Mouse (Mus musculus) intestine, postnatal 0 days (tissue): Measurements from ENCODE around the gene Il27. TPM values are rescaled to one million over a fixed set of nuclear protein-coding genes. Genes with fewer than 3 reads are reported as not detected.
"Not testable (repeated sequence)": the region's sequence is repeated elsewhere in the genome, so short reads cannot be mapped to it uniquely, and the experiment has no call there.

Experiments used
- ATAC-seq: fragments of 200-750 bp; cut with Nextera tagmentation; 2 replicates; pipeline ENCODE4 v1.8.0; 2017; ENCODE audit warnings: mild to moderate bottlenecking, moderate TSS enrichment, moderate library complexity
- H3K27ac ChIP-seq: fragments of 300-500 bp; sonication (generic); 2 replicates; pipeline ENCODE4 v1.5.1; 2014; ENCODE audit warnings: mild to moderate bottlenecking, low read depth, low read length, moderate library complexity
- H3K27me3 ChIP-seq: fragments of 300-500 bp; sonication (generic); replicated peaks from 2 replicates; pipeline ENCODE4 v1.6.1; 2014; ENCODE audit warnings: low read length, mixed read lengths; ENCODE audit not compliant: control insufficient read depth, insufficient read depth
- H3K36me3 ChIP-seq: fragments of 300-500 bp; sonication (generic); 2 replicates; pipeline ENCODE4 v1.6.1; 2014; ENCODE audit warnings: mild to moderate bottlenecking, moderate library complexity; ENCODE audit not compliant: control insufficient read depth, insufficient read depth
- H3K4me1 ChIP-seq: fragments of 300-500 bp; sonication (generic); replicated peaks from 2 replicates; pipeline ENCODE4 v1.6.1; 2014; ENCODE audit warnings: antibody characterized with exemption, low read length, mixed read lengths; ENCODE audit not compliant: control insufficient read depth, insufficient read depth
- H3K4me2 ChIP-seq: fragments of 300-500 bp; sonication (generic); replicated peaks from 2 replicates; pipeline ENCODE4 v1.6.1; 2014; ENCODE audit warnings: low read depth, mild to moderate bottlenecking, moderate library complexity
- H3K4me3 ChIP-seq: fragments of 300-500 bp; sonication (generic); 2 replicates; pipeline ENCODE4 v1.5.1; 2014; ENCODE audit warnings: low read depth, low read length
- H3K9ac ChIP-seq: fragments of 300-500 bp; sonication (generic); 2 replicates; pipeline ENCODE4 v1.6.1; 2014; ENCODE audit warnings: mild to moderate bottlenecking, low read depth, low read length
- H3K9me3 ChIP-seq: fragments of 300-500 bp; sonication (generic); 2 replicates; pipeline ENCODE4 v1.6.1; 2016; ENCODE audit warnings: mixed run types; ENCODE audit not compliant: control insufficient read depth
- CTCF ChIP-seq: sonication (generic); IDR thresholded peaks from 2 replicates; pipeline ENCODE4 v1.5.1; 2016; ENCODE audit warnings: low read depth, mild to moderate bottlenecking, control low read depth, antibody characterized with exemption, moderate library complexity
- WGBS: fragments of 180-500 bp; shearing (Covaris S2); extraction: QIAGEN DNeasy Blood & Tissue Kit; methylation state at CpG from one replicate; pipeline ENCODE4 v1.1.7; 2014; 5-methylcytosine and 5-hydroxymethylcytosine counted together
- polyA plus RNA-seq: library from polyadenylated mRNA; unstranded; fragments of >200 nt; fragmentation: Nextera tagmentation; extraction: Ambion mirVana; gene quantifications from 2 replicates; pipeline ENCODE4 v1.2.1, GENCODE M21; 2015

Il27 gene
- polyA plus RNA-seq, result 0.14 TPM in 1 of 2 replicates, not detected in the other

GRCm38 (mm10) chr7:126594862-126595561 is at the start of gene Il27:
Gene Il27, minus strand, starts transcription at chr7:126594941.
- H3K4me1 ChIP-seq, result no peaks in the 10 kb centered on the region
- no peak within 1 kb of the TSS for H3K4me3 ChIP-seq
- no peaks in the 10 kb centered on the region for H3K36me3 ChIP-seq
- 78% methylated on average over 11 of the region's 11 CpGs for WGBS
- no peaks in the 10 kb centered on the region for H3K27me3 ChIP-seq
- H3K9ac ChIP-seq, result no peak within 1 kb of the TSS
- no peak for TF ChIP-seq CTCF
- no peak for ATAC-seq
- H3K4me2 ChIP-seq, result no peak within 1 kb of the TSS
- H3K27ac ChIP-seq, result no peak within 1 kb of the TSS
- H3K9me3 ChIP-seq, result no peaks in the 10 kb centered on the region

- no peak for TF ChIP-seq CTCF
- 55% methylated on average over 3 of the region's 3 CpGs for WGBS
- no peaks in the 10 kb centered on the region for H3K36me3 ChIP-seq
Observed at GRCm38 (mm10) chr7:126644345-126644744, 49.6 kb upstream of the Il27 start.

GRCm38 (mm10) chr7:126643244-126643617 is 48.5 kb upstream of the Il27 start:
- WGBS, result 55% methylated on average over 2 of the region's 3 CpGs
- peak; percentile 46 for ATAC-seq
- H3K4me3 ChIP-seq, H3K27ac ChIP-seq, H3K9me3 ChIP-seq, H3K27me3 ChIP-seq, H3K9ac ChIP-seq, H3K4me1 ChIP-seq, H3K36me3 ChIP-seq, H3K4me2 ChIP-seq: not testable (repeated sequence)
- TF ChIP-seq CTCF, result peak; percentile 84

More at GRCm38 (mm10) chr7:126644345-126644744, 49.6 kb upstream of the Il27 start:
- no peaks in the 10 kb centered on the region for H3K4me1 ChIP-seq
- H3K27ac ChIP-seq, result no peak overlapping the region
- ATAC-seq, result no peak
- no peak overlapping the region for H3K9ac ChIP-seq
- no peak overlapping the region for H3K4me2 ChIP-seq
- no peaks in the 10 kb centered on the region for H3K27me3 ChIP-seq
- no peak overlapping the region for H3K4me3 ChIP-seq
- H3K9me3 ChIP-seq, result no peaks in the 10 kb centered on the region

- TF ChIP-seq CTCF, result peak; percentile 53
- WGBS, result 78% methylated on average over 5 of the region's 5 CpGs
Observed at GRCm38 (mm10) chr7:126642545-126643243, 48.0 kb upstream of the Il27 start.

GRCm38 (mm10) chr7:126636733-126637520 is 42.2 kb upstream of the Il27 start:
- H3K27me3 ChIP-seq, result no peaks in the 10 kb centered on the region
- 0 out of 2 replicates have a peak, but pooled peaks cover 2% of the 10 kb centered on the region for H3K4me1 ChIP-seq
- peak; percentile 68 for ATAC-seq
- H3K36me3 ChIP-seq, result no peaks in the 10 kb centered on the region
- H3K9me3 ChIP-seq, result no peaks in the 10 kb centered on the region
- no peak overlapping the region for H3K4me3 ChIP-seq
- H3K27ac ChIP-seq, result peak overlapping the region; percentile 15; the same call in 1 of the 2 replicates
- H3K4me2 ChIP-seq, result no peak overlapping the region
- no peak overlapping the region for H3K9ac ChIP-seq
- TF ChIP-seq CTCF, result peak; percentile 87
- 12% methylated on average over 4 of the region's 4 CpGs for WGBS

More at GRCm38 (mm10) chr7:126642545-126643243, 48.0 kb upstream of the Il27 start:
- Histone ChIP-seq H3K27ac (no peak overlapping the region), H3K36me3 (no peaks in the 10 kb centered on the region), H3K4me1 (no peaks in the 10 kb centered on the region), H3K4me3 (no peak overlapping the region), H3K4me2 (no peak overlapping the region), H3K9ac (no peak overlapping the region), H3K9me3 (no peaks in the 10 kb centered on the region), H3K27me3 (no peaks in the 10 kb centered on the region)
- peak; percentile 17; the same call in 1 of the 2 replicates for ATAC-seq

- no peak for ATAC-seq
- Histone ChIP-seq H3K27me3 (no peaks in the 10 kb centered on the region), H3K4me1 (0 out of 2 replicates have a peak, but pooled peaks cover 2% of the 10 kb centered on the region), H3K4me3 (no peak overlapping the region), H3K27ac (no peak overlapping the region), H3K36me3 (no peaks in the 10 kb centered on the region), H3K9me3 (no peaks in the 10 kb centered on the region), H3K9ac (no peak overlapping the region), H3K4me2 (no peak overlapping the region)
- TF ChIP-seq CTCF, result no peak
Observed at GRCm38 (mm10) chr7:126635375-126635774, 40.6 kb upstream of the Il27 start.
